Mouse (Mus musculus): ENCODE measurements at regions not wholly inside any gene's neighbourhood (a gene's known extent, or its start where the extent isn't known, plus 50 kb on each side); places are given as distances from the start of the nearest gene placed in this dataset.

GRCm38 (mm10) chr14:99515474-99515873 is 217.0 kb downstream of the Klf5 start:
- DNase-seq (ENCODE audit: extremely low read depth, insufficient read length, low spot score): no peak

- no peak for DNase-seq (ENCODE audit: extremely low read depth, insufficient read length, low spot score)
Measured at GRCm38 (mm10) chr14:99516703-99517102, 218.2 kb downstream of the Klf5 start.

GRCm38 (mm10) chr14:99520343-99520742 is 221.9 kb downstream of the Klf5 start:
- DNase-seq (ENCODE audit: extremely low read depth, insufficient read length, low spot score): no peak

GRCm38 (mm10) chr14:99521954-99522523 is 223.5 kb downstream of the Klf5 start:
- no peak for DNase-seq (ENCODE audit: extremely low read depth, insufficient read length, low spot score)

- peak; percentile 34 for DNase-seq (ENCODE audit: extremely low read depth, insufficient read length, low spot score)
Measured at GRCm38 (mm10) chr14:99535781-99536180, 237.3 kb downstream of the Klf5 start.

GRCm38 (mm10) chr14:99537286-99537685 is 238.8 kb downstream of the Klf5 start:
- no peak for DNase-seq (ENCODE audit: extremely low read depth, insufficient read length, low spot score)

- peak; percentile 36 for DNase-seq (ENCODE audit: extremely low read depth, insufficient read length, low spot score)
Measured at GRCm38 (mm10) chr14:99541716-99542115, 243.2 kb downstream of the Klf5 start.

- no peak for DNase-seq (ENCODE audit: extremely low read depth, insufficient read length, low spot score)
Measured at GRCm38 (mm10) chr14:99547931-99548330, 249.4 kb downstream of the Klf5 start.

- peak; percentile 48 for DNase-seq (ENCODE audit: extremely low read depth, insufficient read length, low spot score)
Measured at GRCm38 (mm10) chr14:99548363-99549248, 250.1 kb downstream of the Klf5 start.

GRCm38 (mm10) chr14:99564024-99564423 is 265.5 kb downstream of the Klf5 start:
- no peak for DNase-seq (ENCODE audit: extremely low read depth, insufficient read length, low spot score)

- DNase-seq (ENCODE audit: extremely low read depth, insufficient read length, low spot score): no peak
Measured at GRCm38 (mm10) chr14:99574146-99574545, 275.7 kb downstream of the Klf5 start.

GRCm38 (mm10) chr14:99578665-99579064 is 280.2 kb downstream of the Klf5 start:
- DNase-seq (ENCODE audit: extremely low read depth, insufficient read length, low spot score): no peak

GRCm38 (mm10) chr14:99579271-99579759 is 280.8 kb downstream of the Klf5 start:
- DNase-seq (ENCODE audit: extremely low read depth, insufficient read length, low spot score): no peak

- no peak for DNase-seq (ENCODE audit: extremely low read depth, insufficient read length, low spot score)
Measured at GRCm38 (mm10) chr14:99579765-99580266, 281.3 kb downstream of the Klf5 start.

- no peak for DNase-seq (ENCODE audit: extremely low read depth, insufficient read length, low spot score)
Measured at GRCm38 (mm10) chr14:99584144-99584543, 285.7 kb downstream of the Klf5 start.

GRCm38 (mm10) chr14:99586029-99586428 is 287.5 kb downstream of the Klf5 start:
- no peak for DNase-seq (ENCODE audit: extremely low read depth, insufficient read length, low spot score)

- DNase-seq (ENCODE audit: extremely low read depth, insufficient read length, low spot score): no peak
Measured at GRCm38 (mm10) chr14:99590854-99591470, 292.5 kb downstream of the Klf5 start.

GRCm38 (mm10) chr14:99592922-99593321 is 294.4 kb downstream of the Klf5 start:
- DNase-seq (ENCODE audit: extremely low read depth, insufficient read length, low spot score): no peak

GRCm38 (mm10) chr14:99593864-99594263 is 295.4 kb downstream of the Klf5 start:
- no peak for DNase-seq (ENCODE audit: extremely low read depth, insufficient read length, low spot score)

GRCm38 (mm10) chr14:99601900-99602299 is 303.4 kb downstream of the Klf5 start:
- no peak for DNase-seq (ENCODE audit: extremely low read depth, insufficient read length, low spot score)

GRCm38 (mm10) chr14:99603257-99603656 is 304.8 kb downstream of the Klf5 start:
- no peak for DNase-seq (ENCODE audit: extremely low read depth, insufficient read length, low spot score)

All from 3134 (cell line).